Mouse (Mus musculus) cerebellum, adult 2 months (tissue): ENCODE measurements around the gene Eif4g3.

Experiments
- CTCF ChIP-seq: fragments of 200-500 bp; IDR thresholded peaks from 2 replicates; pipeline ENCODE4 v1.5.1; 2011; ENCODE audit warnings: low read depth, mild to moderate bottlenecking, control low read depth, low read length, moderate library complexity, borderline replicate concordance; ENCODE audit not compliant: insufficient read depth
- POLR2A ChIP-seq: fragments of 200-500 bp; IDR thresholded peaks from 2 replicates; pipeline ENCODE4 v1.6.1; 2011; ENCODE audit warnings: low read length, control low read depth, borderline replicate concordance; ENCODE audit not compliant: insufficient read depth

- TF ChIP-seq CTCF, result no peak
- no peak for TF ChIP-seq POLR2A
Observed at GRCm38 (mm10) chr4:138215671-138216199, 222.9 kb downstream of the Eif4g3 start.
